Mouse (Mus musculus): ENCODE measurements around the gene Ptchd3. TPM values are rescaled to one million over a fixed set of nuclear protein-coding genes. Genes with fewer than 3 reads are reported as not detected.

Gene Ptchd3
- polyA plus RNA-seq (2012; rRNA removed): not detected in 2 replicates

GRCm38 (mm10) chr11:121829947-121830346, at the start of gene Ptchd3:
Gene Ptchd3 (plus strand): TSS chr11:121830247.

Other genes starting within 250 kb of the Ptchd3 start
- gene B3gntl1, start 157.1 kb upstream of the Ptchd3 start, polyA plus RNA-seq (2012; rRNA removed): 1.3 and 1.5 TPM in 2 replicates
- 2.1 and 2.5 TPM in 2 replicates for gene Metrnl, start 128.7 kb upstream of the Ptchd3 start, polyA plus RNA-seq (2012; rRNA removed)